Mouse (Mus musculus) MEL (cell line): Measurements from ENCODE around the gene Src. TPM values are rescaled to one million over a fixed set of nuclear protein-coding genes. Genes with fewer than 3 reads are reported as not detected.

Source experiments
- DNase-seq: peaks from one replicate; pipeline ENCODE4 v3.0.0; 2011; ENCODE audit warnings: low read depth, low spot score
- H3K27ac ChIP-seq: 2 replicates; pipeline ENCODE4 v1.5.1; 2012; ENCODE audit warnings: low read depth, mild to moderate bottlenecking, control low read depth, low read length, moderate library complexity; ENCODE audit not compliant: control insufficient read depth
- H3K27me3 ChIP-seq, 2 experiments: fragments of 150-350 bp in 1 of 2; sonication (generic) in 1 of 2; 2 replicates each; pipeline ENCODE4 v1.6.1; 2012; ENCODE audit warnings: low read length in 2 of 2, mild to moderate bottlenecking in 2 of 2, improper control_type of control experiment in 1 of 2, moderate library complexity in 1 of 2; ENCODE audit not compliant: insufficient read depth in 2 of 2, control insufficient read depth in 1 of 2
- H3K36me3 ChIP-seq, 2 experiments: 2 replicates each; pipeline ENCODE4 v1.6.1; 2012 to 2014; ENCODE audit warnings: low read length in 2 of 2, improper control_type of control experiment in 1 of 2, inconsistent platforms in 1 of 2, mild to moderate bottlenecking in 1 of 2; ENCODE audit not compliant: insufficient read depth in 2 of 2, control insufficient read depth in 1 of 2
- H3K4me1 ChIP-seq, 2 experiments: fragments of 150-350 bp in 1 of 2; sonication (generic) in 1 of 2; 2 replicates each; pipeline ENCODE4 v1.6.1; 2012; ENCODE audit warnings: low read length in 2 of 2, improper control_type of control experiment in 1 of 2, mild to moderate bottlenecking in 1 of 2; ENCODE audit not compliant: insufficient read depth in 2 of 2, control insufficient read depth in 1 of 2
- H3K4me3 ChIP-seq, 2 experiments: fragments of 150-350 bp in 1 of 2; sonication (generic) in 1 of 2; 2 replicates each; pipeline ENCODE4 v1.5.1; 2012; ENCODE audit warnings: low read depth in 2 of 2, low read length in 2 of 2, mild to moderate bottlenecking in 2 of 2, moderate library complexity in 2 of 2, control low read depth in 1 of 2, improper control_type of control experiment in 1 of 2; ENCODE audit not compliant: control insufficient read depth in 1 of 2, insufficient read depth in 1 of 2
- H3K79me2 ChIP-seq: 2 replicates; pipeline ENCODE4 v1.6.1; 2012; ENCODE audit warnings: mild to moderate bottlenecking, low read length, moderate library complexity; ENCODE audit not compliant: control insufficient read depth, poor library complexity, insufficient read depth
- H3K9ac ChIP-seq: 2 replicates; pipeline ENCODE4 v1.6.1; 2012; ENCODE audit warnings: low read depth, mild to moderate bottlenecking, control low read depth, low read length, moderate library complexity; ENCODE audit not compliant: control insufficient read depth, poor library complexity, severe bottlenecking
- H3K9me3 ChIP-seq: fragments of 150-350 bp; sonication (generic); replicated peaks from 2 replicates; pipeline ENCODE4 v1.6.1; 2012; ENCODE audit warnings: mild to moderate bottlenecking, low read length, improper control_type of control experiment, moderate library complexity; ENCODE audit not compliant: insufficient read depth
- BHLHE40 ChIP-seq: IDR thresholded peaks from 2 replicates; pipeline ENCODE4 v1.6.1; 2012; ENCODE audit warnings: low read depth, mild to moderate bottlenecking, inconsistent platforms, low read length, improper control_type of control experiment, borderline replicate concordance
- CHD1 ChIP-seq: IDR thresholded peaks from 2 replicates; pipeline ENCODE4 v1.6.1; 2012; ENCODE audit warnings: low read depth, mild to moderate bottlenecking, inconsistent platforms, low read length, improper control_type of control experiment
- CHD2 ChIP-seq: IDR thresholded peaks from 2 replicates; pipeline ENCODE4 v1.6.1; 2011; ENCODE audit warnings: low read length, improper control_type of control experiment
- E2F4 ChIP-seq: IDR thresholded peaks from 2 replicates; pipeline ENCODE4 v1.6.1; 2011; ENCODE audit warnings: low read depth, low read length, improper control_type of control experiment, borderline replicate concordance
- ELF1 ChIP-seq: IDR thresholded peaks from 2 replicates; pipeline ENCODE4 v1.6.1; 2014; ENCODE audit warnings: low read depth, mild to moderate bottlenecking, inconsistent platforms, low read length, improper control_type of control experiment, moderate library complexity
- EP300 ChIP-seq, 2 experiments: IDR thresholded peaks; 2 replicates each; pipeline ENCODE4 v1.6.1; 2011; ENCODE audit warnings: improper control_type of control experiment in 2 of 2, low read length in 2 of 2, low read depth in 1 of 2, mild to moderate bottlenecking in 1 of 2
- ETS1 ChIP-seq: IDR thresholded peaks from 2 replicates; pipeline ENCODE4 v1.6.1; 2012; ENCODE audit warnings: low read depth, mild to moderate bottlenecking, inconsistent platforms, low read length, improper control_type of control experiment, moderate library complexity
- GABPA ChIP-seq: IDR thresholded peaks from 2 replicates; pipeline ENCODE4 v1.6.1; 2012; ENCODE audit warnings: low read depth, mild to moderate bottlenecking, inconsistent platforms, low read length, improper control_type of control experiment, moderate library complexity
- HCFC1 ChIP-seq: IDR thresholded peaks from 2 replicates; pipeline ENCODE4 v1.6.1; 2012; ENCODE audit warnings: low read depth, mild to moderate bottlenecking, inconsistent platforms, low read length, improper control_type of control experiment, moderate library complexity
- JUND ChIP-seq: IDR thresholded peaks from 2 replicates; pipeline ENCODE4 v1.6.1; 2011; ENCODE audit warnings: low read depth, mild to moderate bottlenecking, improper control_type of control experiment, low read length
- KAT2A ChIP-seq: conservative IDR thresholded peaks from 2 replicates; pipeline ENCODE4 v1.6.1; 2012; ENCODE audit warnings: low read depth, low read length, improper control_type of control experiment, inconsistent platforms
- MAFK ChIP-seq: IDR thresholded peaks from 2 replicates; pipeline ENCODE4 v1.6.1; 2011; ENCODE audit warnings: low read depth, mild to moderate bottlenecking, low read length, improper control_type of control experiment, borderline replicate concordance
- MAX ChIP-seq: IDR thresholded peaks from 2 replicates; pipeline ENCODE4 v1.6.1; 2011; ENCODE audit warnings: low read length, improper control_type of control experiment
- MXI1 ChIP-seq: IDR thresholded peaks from 2 replicates; pipeline ENCODE4 v1.6.1; 2011; ENCODE audit warnings: mild to moderate bottlenecking, low read depth, low read length, improper control_type of control experiment
- MYC ChIP-seq: IDR thresholded peaks from 2 replicates; pipeline ENCODE4 v1.6.1; 2011; ENCODE audit warnings: low read depth, mild to moderate bottlenecking, low read length, improper control_type of control experiment, moderate library complexity
- NRF1 ChIP-seq: IDR thresholded peaks from 2 replicates; pipeline ENCODE4 v1.6.1; 2014; ENCODE audit warnings: low read depth, mild to moderate bottlenecking, inconsistent platforms, low read length, improper control_type of control experiment, moderate library complexity; ENCODE audit not compliant: poor library complexity, insufficient read depth, severe bottlenecking
- POLR2A ChIP-seq, 2 experiments: IDR thresholded peaks; 2 replicates each; pipeline ENCODE4 v1.6.1; 2011 to 2012; ENCODE audit warnings: low read length in 2 of 2, mild to moderate bottlenecking in 2 of 2, control low read depth in 1 of 2, improper control_type of control experiment in 1 of 2, low read depth in 1 of 2, moderate library complexity in 1 of 2; ENCODE audit not compliant: control insufficient read depth in 1 of 2, insufficient read depth in 1 of 2, poor library complexity in 1 of 2
- POLR2AphosphoS2 ChIP-seq: IDR thresholded peaks from 2 replicates; pipeline ENCODE4 v1.6.1; 2011; ENCODE audit warnings: low read length, improper control_type of control experiment
- POLR2AphosphoS5 ChIP-seq: IDR thresholded peaks from 2 replicates; pipeline ENCODE4 v1.6.1; 2012; ENCODE audit warnings: low read depth, borderline replicate concordance, mild to moderate bottlenecking, inconsistent platforms, low read length, moderate library complexity, mixed read lengths
- RCOR1 ChIP-seq: IDR thresholded peaks from 2 replicates; pipeline ENCODE4 v1.6.1; 2012; ENCODE audit warnings: low read depth, mild to moderate bottlenecking, inconsistent platforms, low read length, improper control_type of control experiment
- SIN3A ChIP-seq: IDR thresholded peaks from 2 replicates; pipeline ENCODE4 v1.6.1; 2012; ENCODE audit warnings: low read length, improper control_type of control experiment, inconsistent platforms
- TAL1 ChIP-seq: IDR thresholded peaks from 2 replicates; pipeline ENCODE4 v1.6.1; 2012; ENCODE audit warnings: mild to moderate bottlenecking, inconsistent platforms, low read length, moderate library complexity, mixed read lengths
- TBP ChIP-seq: IDR thresholded peaks from 2 replicates; pipeline ENCODE4 v1.8.0; 2011; ENCODE audit warnings: low read depth, low read length, improper control_type of control experiment
- TCF12 ChIP-seq: IDR thresholded peaks from 2 replicates; pipeline ENCODE4 v1.6.1; 2014; ENCODE audit warnings: low read depth, mild to moderate bottlenecking, inconsistent platforms, low read length, improper control_type of control experiment, moderate library complexity
- UBTF ChIP-seq: IDR thresholded peaks from 2 replicates; pipeline ENCODE4 v1.6.1; 2012; ENCODE audit warnings: low read depth, mild to moderate bottlenecking, inconsistent platforms, low read length, improper control_type of control experiment, moderate library complexity, borderline replicate concordance; ENCODE audit not compliant: insufficient read depth
- USF2 ChIP-seq, 2 experiments: IDR thresholded peaks; 2 replicates each; pipeline ENCODE4 v1.6.1; 2011 to 2012; ENCODE audit warnings: improper control_type of control experiment in 2 of 2, low read length in 2 of 2, borderline replicate concordance in 1 of 2, inconsistent platforms in 1 of 2, low read depth in 1 of 2, mild to moderate bottlenecking in 1 of 2; ENCODE audit not compliant: insufficient read depth in 1 of 2
- ZKSCAN1 ChIP-seq: IDR thresholded peaks from 2 replicates; pipeline ENCODE4 v1.6.1; 2012; ENCODE audit warnings: low read depth, mild to moderate bottlenecking, inconsistent platforms, low read length, improper control_type of control experiment, moderate library complexity
- ZMIZ1 ChIP-seq: IDR thresholded peaks from 2 replicates; pipeline ENCODE4 v1.6.1; 2012; ENCODE audit warnings: low read depth, mild to moderate bottlenecking, inconsistent platforms, low read length, improper control_type of control experiment, moderate library complexity
- polyA plus RNA-seq, 2 experiments: library from polyadenylated mRNA; stranded (reverse) in 1 of 2; unstranded in 1 of 2; fragments of >175 nt in 1 of 2; fragments of >200 nt in 1 of 2; gene quantifications; 2 replicates each; pipeline versions ENCODE4 v1.2.1 to v1.2.4; 2012; ENCODE audit warnings: low replicate concordance in 2 of 2, low read depth in 1 of 2; ENCODE audit not compliant: insufficient read length in 2 of 2, insufficient read depth in 1 of 2, missing spikeins in 1 of 2
- total RNA-seq: library from RNA; depleted of rRNA; stranded (reverse); fragments of 300-350 nt; gene quantifications from 2 replicates; pipeline ENCODE4 v1.2.3, GENCODE M21; 2012

The Src gene
- total and polyA plus RNA-seq, 3 experiments: 0.23 to 4.2 TPM; not detected in 1

- Histone ChIP-seq H3K36me3 (peaks cover 0 to 2% of the 10 kb centered on the region in 2 experiments; a peak in 1 of 4 replicates), H3K4me3 (no peak overlapping the region)
These were observed 28.7 kb upstream of the Src start for GRCm38 (mm10) chr2:157389591-157389921.

DNA sequence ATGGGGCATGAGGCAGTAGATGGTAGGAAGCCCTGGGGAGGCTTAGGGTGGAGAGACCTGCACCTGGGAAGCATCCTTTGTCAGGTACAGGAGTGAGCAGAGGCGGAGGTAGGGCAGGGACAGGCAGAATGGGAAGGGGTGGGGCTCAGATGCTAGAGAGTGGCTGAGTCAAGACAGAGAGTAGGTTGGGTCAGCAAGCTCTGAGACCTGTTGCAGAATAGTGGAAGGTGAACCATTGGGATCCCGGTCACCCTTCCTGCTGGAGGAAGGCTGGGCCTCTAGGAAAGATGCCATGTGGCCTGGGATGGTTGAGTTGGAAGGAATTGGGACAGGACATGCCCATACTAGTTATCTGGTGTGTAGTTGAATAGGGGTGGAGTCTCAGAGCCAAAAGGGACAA is 25.9 kb upstream of the Src start:
- DNase-seq: no peak
- TF ChIP-seq ZKSCAN1 (no peak), KAT2A (no peak), SIN3A (no peak), MYC (no peak), TBP (no peak), UBTF (no peak), MXI1 (no peak), POLR2A (IDR thresholded peaks at IDR 0.05; ENCODE audit: control insufficient read depth in 1 of 2, insufficient read depth in 1 of 2, low read depth in 1 of 2, low read length in 2 of 2, poor library complexity in 1 of 2) (no peak), ZMIZ1 (no peak), ELF1 (no peak), EP300 (IDR thresholded peaks at IDR 0.05; ENCODE audit: low read depth in 1 of 2, low read length in 2 of 2) (no peak), CHD2 (no peak), MAFK (no peak)
- H3K27ac ChIP-seq: no peak overlapping the region
- no peaks in the 10 kb centered on the region for H3K27me3 ChIP-seq
- no peaks in the 10 kb centered on the region; a peak in 1 of 4 replicates for H3K4me1 ChIP-seq
- H3K9me3 ChIP-seq: no peaks in the 10 kb centered on the region
- peaks cover 0 to 2% of the 10 kb centered on the region in 2 experiments; a peak in 2 of 4 replicates for H3K36me3 ChIP-seq
- no peaks in the 10 kb centered on the region for H3K79me2 ChIP-seq
- H3K4me3 ChIP-seq: no peak overlapping the region
- no peak overlapping the region for H3K9ac ChIP-seq

More at GRCm38 (mm10) chr2:157389591-157389921, 28.7 kb upstream of the Src start:
- H3K9ac ChIP-seq: no peak overlapping the region
- H3K27me3 ChIP-seq: no peaks in the 10 kb centered on the region
- no peak for DNase-seq
- no peak overlapping the region for H3K27ac ChIP-seq
- H3K4me1 ChIP-seq: no peaks in the 10 kb centered on the region; a peak in 1 of 4 replicates
- H3K79me2 ChIP-seq: no peaks in the 10 kb centered on the region
- H3K9me3 ChIP-seq: no peaks in the 10 kb centered on the region
- TF ChIP-seq POLR2AphosphoS5 (no peak), CHD1 (no peak), POLR2AphosphoS2 (no peak), BHLHE40 (no peak), TAL1 (no peak), TBP (no peak), CHD2 (no peak), ETS1 (no peak), USF2 (IDR thresholded peaks at IDR 0.05; ENCODE audit: borderline replicate concordance in 1 of 2, insufficient read depth in 1 of 2, low read depth in 1 of 2, low read length in 2 of 2) (no peak), NRF1 (no peak), TCF12 (no peak), JUND (no peak), MAX (no peak), GABPA (no peak), E2F4 (no peak), ZKSCAN1 (no peak), HCFC1 (no peak), RCOR1 (no peak)
